Mouse (Mus musculus) embryonic facial prominence, embryonic 13.5 days (tissue): ENCODE results near the gene Tex2. TPM values are rescaled to one million over a fixed set of nuclear protein-coding genes. Genes with fewer than 3 reads are reported as not detected.
"Not testable (repeated sequence)": the region's sequence is repeated elsewhere in the genome, so short reads cannot be mapped to it uniquely, and the experiment has no call there.

Source experiments
- ATAC-seq: fragments of 200-750 bp; cut with Nextera tagmentation; 2 replicates; pipeline ENCODE4 v1.8.0; 2017; ENCODE audit warnings: low read depth; ENCODE audit not compliant: insufficient number of reproducible peaks, insufficient read depth, low FRiP score, low TSS enrichment
- H3K27ac ChIP-seq: fragments of 300-500 bp; sonication (generic); 2 replicates; pipeline ENCODE4 v1.5.1; 2015; ENCODE audit warnings: moderate library complexity, mild to moderate bottlenecking, inconsistent platforms
- H3K27me3 ChIP-seq: fragments of 300-500 bp; sonication (generic); 2 replicates; pipeline ENCODE4 v1.6.1; 2015; ENCODE audit warnings: mild to moderate bottlenecking, inconsistent platforms
- H3K36me3 ChIP-seq: fragments of 300-500 bp; sonication (generic); 2 replicates; pipeline ENCODE4 v1.6.1; 2015; ENCODE audit warnings: mild to moderate bottlenecking, inconsistent platforms
- H3K4me1 ChIP-seq: fragments of 300-500 bp; sonication (generic); 2 replicates; pipeline ENCODE4 v1.6.1; 2015; ENCODE audit warnings: inconsistent platforms
- H3K4me2 ChIP-seq: fragments of 300-500 bp; sonication (generic); 2 replicates; pipeline ENCODE4 v1.6.1; 2015; ENCODE audit warnings: moderate library complexity, mild to moderate bottlenecking, inconsistent platforms
- H3K4me3 ChIP-seq: fragments of 300-500 bp; sonication (generic); 2 replicates; pipeline ENCODE4 v1.5.1; 2015; ENCODE audit warnings: mild to moderate bottlenecking, inconsistent platforms
- H3K9ac ChIP-seq: fragments of 300-500 bp; sonication (generic); 2 replicates; pipeline ENCODE4 v1.6.1; 2015; ENCODE audit warnings: mild to moderate bottlenecking, inconsistent platforms
- H3K9me3 ChIP-seq: fragments of 300-500 bp; sonication (generic); 2 replicates; pipeline ENCODE4 v1.6.1; 2016; ENCODE audit warnings: inconsistent platforms
- WGBS: fragments of 180-500 bp; shearing (Covaris S2); methylation state at CpG from one replicate; pipeline ENCODE4 v1.1.7; 2015; ENCODE audit warnings: mixed read lengths; 5-methylcytosine and 5-hydroxymethylcytosine counted together
- polyA plus RNA-seq: library from polyadenylated mRNA; unstranded; fragments of >200 nt; fragmentation: Nextera tagmentation; extraction: Ambion mirVana; gene quantifications from 2 replicates; pipeline ENCODE4 v1.2.1, GENCODE M21; 2015

Gene Tex2
- polyA plus RNA-seq, result 8.7 and 8.9 TPM in 2 replicates

- Histone ChIP-seq H3K4me3 (peak within 1 kb of the TSS; percentile 97), H3K36me3 (no peaks in the 10 kb centered on the region), H3K9ac (peak within 1 kb of the TSS; percentile 89), H3K9me3 (no peaks in the 10 kb centered on the region), H3K4me2 (peak within 1 kb of the TSS; percentile 92), H3K27ac (peak within 1 kb of the TSS; percentile 72), H3K27me3 (no peaks in the 10 kb centered on the region), H3K4me1 (peaks cover 20% of the 10 kb centered on the region)
- ATAC-seq, result peak; percentile 93
- WGBS, result under 1% methylated on average over 31 of the region's 45 CpGs
Observed at GRCm38 (mm10) chr11:106612961-106613637, at the start of gene Tex2. Gene Tex2, minus strand, starts transcription at chr11:106613423.

GRCm38 (mm10) chr11:106662634-106663407, 49.6 kb upstream of the Tex2 start:
- ATAC-seq, result no peak
- peaks cover 35% of the 10 kb centered on the region for H3K4me1 ChIP-seq
- 86% methylated on average over 10 of the region's 11 CpGs for WGBS
- H3K27me3 ChIP-seq, result no peaks in the 10 kb centered on the region
- H3K27ac ChIP-seq, result no peak overlapping the region
- H3K4me3 ChIP-seq, result no peak overlapping the region
- no peak overlapping the region for H3K4me2 ChIP-seq
- no peaks in the 10 kb centered on the region for H3K9me3 ChIP-seq
- no peak overlapping the region for H3K9ac ChIP-seq
- no peaks in the 10 kb centered on the region for H3K36me3 ChIP-seq

- Histone ChIP-seq H3K27me3 (no peaks in the 10 kb centered on the region), H3K27ac (peak overlapping the region; percentile 85), H3K4me1 (peaks cover 41% of the 10 kb centered on the region), H3K9ac (peak overlapping the region; percentile 40; the same call in 1 of the 2 replicates), H3K36me3 (no peaks in the 10 kb centered on the region), H3K4me3 (no peak overlapping the region), H3K4me2 (no peak overlapping the region), H3K9me3 (no peaks in the 10 kb centered on the region)
- no peak for ATAC-seq
- WGBS, result 60% methylated on average over 13 of the region's 13 CpGs
Observed at GRCm38 (mm10) chr11:106660453-106661081, 47.3 kb upstream of the Tex2 start.

GRCm38 (mm10) chr11:106659598-106660295, 46.5 kb upstream of the Tex2 start:
- no peaks in the 10 kb centered on the region for H3K9me3 ChIP-seq
- H3K4me3 ChIP-seq, result no peak overlapping the region
- no peaks in the 10 kb centered on the region for H3K36me3 ChIP-seq
- ATAC-seq, result no peak
- no peaks in the 10 kb centered on the region for H3K27me3 ChIP-seq
- no peak overlapping the region for H3K9ac ChIP-seq
- H3K4me2 ChIP-seq, result no peak overlapping the region
- H3K27ac ChIP-seq, result peak overlapping the region; percentile 85
- 39% methylated on average over 15 of the region's 15 CpGs for WGBS
- H3K4me1 ChIP-seq, result peaks cover 41% of the 10 kb centered on the region

GRCm38 (mm10) chr11:106658051-106658880, 45.0 kb upstream of the Tex2 start:
- Histone ChIP-seq H3K9ac (peak overlapping the region; percentile 60), H3K4me3 (no peak overlapping the region), H3K27me3 (no peaks in the 10 kb centered on the region), H3K9me3 (no peaks in the 10 kb centered on the region), H3K4me2 (peak overlapping the region; percentile 37), H3K4me1 (peaks cover 36% of the 10 kb centered on the region), H3K27ac (peak overlapping the region; percentile 91), H3K36me3 (no peaks in the 10 kb centered on the region)
- peak; percentile 84 for ATAC-seq
- 10% methylated on average over 14 of the region's 14 CpGs for WGBS

GRCm38 (mm10) chr11:106656896-106657498, 43.8 kb upstream of the Tex2 start:
- H3K4me1 ChIP-seq, result peaks cover 36% of the 10 kb centered on the region
- WGBS, result 80% methylated on average over 5 of the region's 5 CpGs
- peak overlapping the region; percentile 91 for H3K27ac ChIP-seq

GRCm38 (mm10) chr11:106648347-106648746, 35.1 kb upstream of the Tex2 start:
- Histone ChIP-seq H3K36me3 (no peaks in the 10 kb centered on the region), H3K4me3 (no peak overlapping the region), H3K4me2 (no peak overlapping the region), H3K4me1 (no peaks in the 10 kb centered on the region), H3K9ac (no peak overlapping the region), H3K27ac (no peak overlapping the region), H3K27me3 (no peaks in the 10 kb centered on the region), H3K9me3 (no peaks in the 10 kb centered on the region)
- ATAC-seq, result no peak
- 24% methylated on average over 13 of the region's 13 CpGs for WGBS

More at GRCm38 (mm10) chr11:106656896-106657498, 43.8 kb upstream of the Tex2 start:
- H3K27me3 ChIP-seq, H3K9me3 ChIP-seq, ATAC-seq, H3K36me3 ChIP-seq, H3K4me3 ChIP-seq, H3K4me2 ChIP-seq, H3K9ac ChIP-seq: not testable (repeated sequence)

- H3K9me3 ChIP-seq, result no peaks in the 10 kb centered on the region
- no peaks in the 10 kb centered on the region for H3K27me3 ChIP-seq
- WGBS, result 77% methylated on average over 8 of the region's 8 CpGs
- no peak overlapping the region for H3K4me2 ChIP-seq
- H3K27ac ChIP-seq, result no peak overlapping the region
- no peaks in the 10 kb centered on the region for H3K36me3 ChIP-seq
- ATAC-seq, result no peak
- no peak overlapping the region for H3K9ac ChIP-seq
- H3K4me3 ChIP-seq, result no peak overlapping the region
- peaks cover 22% of the 10 kb centered on the region for H3K4me1 ChIP-seq
Observed at GRCm38 (mm10) chr11:106642966-106643637, 29.9 kb upstream of the Tex2 start.

- peaks cover 28% of the 10 kb centered on the region for H3K4me1 ChIP-seq
- H3K36me3 ChIP-seq, result no peaks in the 10 kb centered on the region
- no peak for ATAC-seq
- no peak overlapping the region for H3K4me2 ChIP-seq
- no peak overlapping the region for H3K4me3 ChIP-seq
- WGBS, result 61% methylated on average over 1 of the region's 1 CpGs
- H3K27me3 ChIP-seq, result no peaks in the 10 kb centered on the region
- no peak overlapping the region for H3K27ac ChIP-seq
- no peaks in the 10 kb centered on the region for H3K9me3 ChIP-seq
- H3K9ac ChIP-seq, result no peak overlapping the region
Observed at GRCm38 (mm10) chr11:106641580-106641979, 28.4 kb upstream of the Tex2 start.

- H3K27me3 ChIP-seq, result no peaks in the 10 kb centered on the region
- peaks cover 28% of the 10 kb centered on the region for H3K4me1 ChIP-seq
- no peak for ATAC-seq
- no peak overlapping the region for H3K27ac ChIP-seq
- H3K9ac ChIP-seq, result no peak overlapping the region
- no peak overlapping the region for H3K4me2 ChIP-seq
- no peaks in the 10 kb centered on the region for H3K9me3 ChIP-seq
- H3K4me3 ChIP-seq, result no peak overlapping the region
- WGBS, result 15% methylated on average over 9 of the region's 9 CpGs
- H3K36me3 ChIP-seq, result no peaks in the 10 kb centered on the region
Observed at GRCm38 (mm10) chr11:106640059-106640458, 26.8 kb upstream of the Tex2 start.
